Mouse (Mus musculus) urinary bladder, adult 2 months (tissue): Measurements from ENCODE around the gene Nrg4. TPM values are rescaled to one million over a fixed set of nuclear protein-coding genes. Genes with fewer than 3 reads are reported as not detected.

Source experiments
- DNase-seq: peaks from one replicate; pipeline ENCODE4 v3.0.0; 2022; ENCODE audit warnings: low spot score
- polyA plus RNA-seq: library from polyadenylated mRNA; depleted of rRNA; stranded (reverse); fragments of >200 nt; gene quantifications from 2 replicates; pipeline ENCODE4 v1.2.3, GENCODE M21; 2012

Gene Nrg4
- polyA plus RNA-seq, 1 experiment: 2.8 TPM

- DNase-seq: no peak
These were observed 4.0 kb downstream of the Nrg4 start for GRCm38 (mm10) chr9:55322641-55323040.

GRCm38 (mm10) chr9:55313619-55314261 lies 12.9 kb downstream of the Nrg4 start:
- no peak for DNase-seq

GRCm38 (mm10) chr9:55311560-55311959 lies 15.1 kb downstream of the Nrg4 start:
- DNase-seq: no peak

- no peak for DNase-seq
These were observed 18.2 kb downstream of the Nrg4 start for GRCm38 (mm10) chr9:55308455-55308854.

- DNase-seq: no peak
These were observed 19.1 kb downstream of the Nrg4 start for GRCm38 (mm10) chr9:55307557-55307956.

- DNase-seq: no peak
These were observed 19.6 kb downstream of the Nrg4 start for GRCm38 (mm10) chr9:55307066-55307465.

GRCm38 (mm10) chr9:55296221-55296620 lies 30.4 kb downstream of the Nrg4 start:
- no peak for DNase-seq

GRCm38 (mm10) chr9:55291966-55292365 lies 34.7 kb downstream of the Nrg4 start:
- no peak for DNase-seq

- no peak for DNase-seq
These were observed 37.0 kb downstream of the Nrg4 start for GRCm38 (mm10) chr9:55289475-55290198.

GRCm38 (mm10) chr9:55285197-55285596 lies 41.4 kb downstream of the Nrg4 start:
- no peak for DNase-seq

- peak; percentile 20 for DNase-seq
These were observed 43.1 kb downstream of the Nrg4 start for GRCm38 (mm10) chr9:55283516-55283915.

- no peak for DNase-seq
These were observed 47.4 kb downstream of the Nrg4 start for GRCm38 (mm10) chr9:55279114-55279825.

- no peak for DNase-seq
These were observed 49.1 kb downstream of the Nrg4 start for GRCm38 (mm10) chr9:55277562-55277961.

- DNase-seq: no peak
These were observed 52.7 kb downstream of the Nrg4 start for GRCm38 (mm10) chr9:55273906-55274305.

GRCm38 (mm10) chr9:55271960-55272560 lies 54.6 kb downstream of the Nrg4 start:
- DNase-seq: no peak

GRCm38 (mm10) chr9:55264356-55265302 lies 62.0 kb downstream of the Nrg4 start:
- no peak for DNase-seq

GRCm38 (mm10) chr9:55259741-55260140 lies 66.9 kb downstream of the Nrg4 start:
- DNase-seq: no peak

- DNase-seq: no peak
These were observed 69.5 kb downstream of the Nrg4 start for GRCm38 (mm10) chr9:55257105-55257504.

GRCm38 (mm10) chr9:55255604-55256003 lies 71.0 kb downstream of the Nrg4 start:
- DNase-seq: no peak

GRCm38 (mm10) chr9:55255056-55255455 lies 71.6 kb downstream of the Nrg4 start:
- DNase-seq: no peak

- no peak for DNase-seq
These were observed 72.8 kb downstream of the Nrg4 start for GRCm38 (mm10) chr9:55253849-55254248.
